Mouse (Mus musculus): ENCODE data around the gene Iqch. TPM values are rescaled to one million over a fixed set of nuclear protein-coding genes. Genes with fewer than 3 reads are reported as not detected.
"Not testable (repeated sequence)": the region's sequence is repeated elsewhere in the genome, so short reads cannot be mapped to it uniquely, and the experiment has no call there.

Gene Iqch
- polyA plus RNA-seq, 1 experiment from 2014 or later, result 0.21 TPM

DNA sequence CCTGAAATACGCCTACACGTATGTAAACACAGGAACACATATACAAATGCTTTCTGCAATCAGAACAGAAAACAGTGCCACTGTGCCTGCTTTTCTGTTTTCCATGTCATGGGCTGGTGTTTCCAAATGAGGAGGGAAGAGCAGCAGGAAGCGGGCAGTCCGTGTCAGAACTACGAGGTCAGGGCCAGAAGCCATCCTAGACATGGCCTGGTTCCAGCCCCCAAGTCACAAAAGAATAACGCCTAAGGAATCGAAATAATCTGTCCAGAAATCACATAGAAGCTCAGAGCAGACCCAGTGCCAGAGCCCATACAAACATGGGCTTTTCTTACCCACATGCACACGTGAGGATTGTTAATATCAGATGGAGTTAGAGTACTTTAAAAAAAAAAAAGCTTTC is 45.4 kb downstream of the Iqch start:
- H3K4me3 ChIP-seq (ENCODE audit: low read length), result no peak overlapping the region
- H3K9me3 ChIP-seq (ENCODE audit: control insufficient read depth, low read length), result no peaks in the 10 kb centered on the region
- peaks cover 4% of the 10 kb centered on the region for H3K4me1 ChIP-seq (replicated peaks; ENCODE audit: control insufficient read depth, insufficient read depth, low read length)
- ATAC-seq (ENCODE audit: low read depth), result no peak
- no peak overlapping the region for H3K9ac ChIP-seq (ENCODE audit: low read length)
- H3K27ac ChIP-seq (ENCODE audit: low read length), result no peak overlapping the region
- H3K27me3 ChIP-seq (ENCODE audit: control insufficient read depth, insufficient read depth, low read depth, low read length), result no peaks in the 10 kb centered on the region
- 59% methylated on average over 8 of the region's 8 CpGs for WGBS
- no peak overlapping the region for H3K4me2 ChIP-seq (ENCODE audit: low read depth, low read length)
- no peaks in the 10 kb centered on the region for H3K36me3 ChIP-seq (ENCODE audit: control insufficient read depth, insufficient read depth, low read length)

GRCm38 (mm10) chr9:63556316-63556715 is 46.0 kb downstream of the Iqch start:
- no peak for ATAC-seq (ENCODE audit: low read depth)
- H3K27me3 ChIP-seq (ENCODE audit: control insufficient read depth, insufficient read depth, low read depth, low read length), result no peaks in the 10 kb centered on the region
- 85% methylated on average over 1 of the region's 1 CpGs for WGBS

GRCm38 (mm10) chr9:63555460-63555990 is 46.8 kb downstream of the Iqch start:
- H3K9ac ChIP-seq (ENCODE audit: low read length), result no peak overlapping the region
- H3K4me2 ChIP-seq (ENCODE audit: low read depth, low read length), result no peak overlapping the region
- no peaks in the 10 kb centered on the region for H3K9me3 ChIP-seq (ENCODE audit: control insufficient read depth, low read length)
- H3K36me3 ChIP-seq (ENCODE audit: control insufficient read depth, insufficient read depth, low read length), result no peaks in the 10 kb centered on the region
- no peak for ATAC-seq (ENCODE audit: low read depth)
- H3K4me1 ChIP-seq (replicated peaks; ENCODE audit: control insufficient read depth, insufficient read depth, low read length), result 0 out of 2 replicates have a peak, but pooled peaks cover 3% of the 10 kb centered on the region
- no peak overlapping the region for H3K4me3 ChIP-seq (ENCODE audit: low read length)
- H3K27ac ChIP-seq (ENCODE audit: low read length), result no peak overlapping the region
- H3K27me3 ChIP-seq (ENCODE audit: control insufficient read depth, insufficient read depth, low read depth, low read length), result no peaks in the 10 kb centered on the region
- WGBS, result 46% methylated on average over 3 of the region's 3 CpGs

More at GRCm38 (mm10) chr9:63556316-63556715, 46.0 kb downstream of the Iqch start:
- Histone ChIP-seq H3K9me3 (ENCODE audit: control insufficient read depth, low read length) (no peaks in the 10 kb centered on the region), H3K4me1 (replicated peaks; ENCODE audit: control insufficient read depth, insufficient read depth, low read length) (0 out of 2 replicates have a peak, but pooled peaks cover 3% of the 10 kb centered on the region), H3K4me3 (ENCODE audit: low read length) (no peak overlapping the region), H3K27ac (ENCODE audit: low read length) (no peak overlapping the region), H3K36me3 (ENCODE audit: control insufficient read depth, insufficient read depth, low read length) (no peaks in the 10 kb centered on the region), H3K9ac (ENCODE audit: low read length) (no peak overlapping the region), H3K4me2 (ENCODE audit: low read depth, low read length) (no peak overlapping the region)

- Histone ChIP-seq H3K27ac (ENCODE audit: low read length) (no peak overlapping the region), H3K27me3 (ENCODE audit: control insufficient read depth, insufficient read depth, low read depth, low read length) (no peaks in the 10 kb centered on the region), H3K4me2 (ENCODE audit: low read depth, low read length) (no peak overlapping the region), H3K4me3 (ENCODE audit: low read length) (no peak overlapping the region), H3K36me3 (ENCODE audit: control insufficient read depth, insufficient read depth, low read length) (no peaks in the 10 kb centered on the region), H3K9me3 (ENCODE audit: control insufficient read depth, low read length) (no peaks in the 10 kb centered on the region), H3K9ac (ENCODE audit: low read length) (no peak overlapping the region), H3K4me1 (replicated peaks; ENCODE audit: control insufficient read depth, insufficient read depth, low read length) (0 out of 2 replicates have a peak, but pooled peaks cover 2% of the 10 kb centered on the region)
- 69% methylated on average over 3 of the region's 3 CpGs for WGBS
- no peak for ATAC-seq (ENCODE audit: low read depth)
Measured at GRCm38 (mm10) chr9:63553628-63554027, 48.7 kb downstream of the Iqch start.

- not testable (repeated sequence) for H3K27me3 ChIP-seq (ENCODE audit: control insufficient read depth, insufficient read depth, low read depth, low read length); H3K4me2 ChIP-seq (ENCODE audit: low read depth, low read length); H3K4me3 ChIP-seq (ENCODE audit: low read length); H3K4me1 ChIP-seq (replicated peaks; ENCODE audit: control insufficient read depth, insufficient read depth, low read length); ATAC-seq (ENCODE audit: low read depth); H3K9me3 ChIP-seq (ENCODE audit: control insufficient read depth, low read length); H3K9ac ChIP-seq (ENCODE audit: low read length); H3K27ac ChIP-seq (ENCODE audit: low read length); H3K36me3 ChIP-seq (ENCODE audit: control insufficient read depth, insufficient read depth, low read length)
- WGBS, result 82% methylated on average over 6 of the region's 6 CpGs
Measured at GRCm38 (mm10) chr9:63550701-63551100, 51.6 kb downstream of the Iqch start.

- Histone ChIP-seq H3K4me3 (ENCODE audit: low read length) (no peak overlapping the region), H3K27ac (ENCODE audit: low read length) (no peak overlapping the region), H3K27me3 (ENCODE audit: control insufficient read depth, insufficient read depth, low read depth, low read length) (no peaks in the 10 kb centered on the region), H3K9ac (ENCODE audit: low read length) (no peak overlapping the region), H3K4me1 (replicated peaks; ENCODE audit: control insufficient read depth, insufficient read depth, low read length) (no peaks in the 10 kb centered on the region), H3K9me3 (ENCODE audit: control insufficient read depth, low read length) (no peaks in the 10 kb centered on the region), H3K36me3 (ENCODE audit: control insufficient read depth, insufficient read depth, low read length) (no peaks in the 10 kb centered on the region), H3K4me2 (ENCODE audit: low read depth, low read length) (no peak overlapping the region)
- ATAC-seq (ENCODE audit: low read depth), result no peak
- WGBS, result 77% methylated on average over 5 of the region's 5 CpGs
Measured at GRCm38 (mm10) chr9:63548966-63549365, 53.3 kb downstream of the Iqch start.

GRCm38 (mm10) chr9:63541926-63542325 is 60.4 kb downstream of the Iqch start:
- Histone ChIP-seq H3K4me1 (replicated peaks; ENCODE audit: control insufficient read depth, insufficient read depth, low read length) (no peaks in the 10 kb centered on the region), H3K36me3 (ENCODE audit: control insufficient read depth, insufficient read depth, low read length) (no peaks in the 10 kb centered on the region), H3K4me3 (ENCODE audit: low read length) (no peak overlapping the region), H3K9me3 (ENCODE audit: control insufficient read depth, low read length) (no peaks in the 10 kb centered on the region; the same call in 1 of the 2 replicates), H3K9ac (ENCODE audit: low read length) (no peak overlapping the region), H3K27ac (ENCODE audit: low read length) (no peak overlapping the region), H3K4me2 (ENCODE audit: low read depth, low read length) (no peak overlapping the region), H3K27me3 (ENCODE audit: control insufficient read depth, insufficient read depth, low read depth, low read length) (no peaks in the 10 kb centered on the region)
- no peak for ATAC-seq (ENCODE audit: low read depth)
- 37% methylated on average over 7 of the region's 7 CpGs for WGBS

DNA sequence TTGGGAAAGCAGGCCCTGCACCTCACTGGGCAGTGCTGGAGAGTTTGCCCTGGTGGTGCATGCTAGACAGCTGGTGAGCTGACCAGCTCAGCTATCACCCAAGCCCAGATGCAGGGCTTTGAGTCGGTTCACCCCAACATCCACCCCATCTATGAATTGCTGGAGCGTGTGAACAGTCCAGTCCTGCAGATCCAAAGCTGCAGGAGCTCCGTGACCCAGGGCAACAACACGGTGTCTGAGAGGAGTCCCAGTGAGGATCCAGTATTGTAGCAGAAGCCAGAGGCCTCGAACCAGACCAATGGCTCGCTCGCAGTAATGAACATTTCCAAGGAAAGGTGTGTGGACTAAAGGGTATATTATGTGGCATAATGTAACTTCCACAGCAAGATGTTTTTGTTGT is 61.0 kb downstream of the Iqch start:
- WGBS, result 72% methylated on average over 7 of the region's 7 CpGs
- Histone ChIP-seq H3K9ac (ENCODE audit: low read length) (no peak overlapping the region), H3K9me3 (ENCODE audit: control insufficient read depth, low read length) (no peaks in the 10 kb centered on the region; the same call in 1 of the 2 replicates), H3K4me1 (replicated peaks; ENCODE audit: control insufficient read depth, insufficient read depth, low read length) (no peaks in the 10 kb centered on the region), H3K27me3 (ENCODE audit: control insufficient read depth, insufficient read depth, low read depth, low read length) (no peaks in the 10 kb centered on the region), H3K4me2 (ENCODE audit: low read depth, low read length) (no peak overlapping the region), H3K36me3 (ENCODE audit: control insufficient read depth, insufficient read depth, low read length) (no peaks in the 10 kb centered on the region), H3K27ac (ENCODE audit: low read length) (no peak overlapping the region), H3K4me3 (ENCODE audit: low read length) (no peak overlapping the region)
- ATAC-seq (ENCODE audit: low read depth), result no peak

DNA sequence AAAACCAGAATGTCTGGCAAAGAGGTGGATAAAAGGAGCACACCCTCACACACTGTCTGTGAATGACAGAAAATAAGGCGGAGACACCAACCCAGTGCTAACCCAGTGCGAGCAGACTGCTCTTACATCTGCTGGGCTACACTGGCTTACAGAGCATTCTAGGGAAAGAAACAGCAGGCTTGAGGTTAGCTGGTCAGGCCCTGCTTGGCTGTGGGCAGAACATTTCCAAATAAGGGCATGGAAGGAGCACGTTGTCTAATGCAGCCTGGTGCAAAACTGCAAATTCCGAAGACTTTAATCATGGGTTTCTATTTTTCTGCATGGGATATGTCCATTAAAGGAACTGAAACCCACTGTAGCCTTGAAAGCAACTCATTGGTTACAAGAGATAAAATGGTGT is 64.8 kb downstream of the Iqch start:
- no peak overlapping the region for H3K4me2 ChIP-seq (ENCODE audit: low read depth, low read length)
- H3K27me3 ChIP-seq (ENCODE audit: control insufficient read depth, insufficient read depth, low read depth, low read length), result no peaks in the 10 kb centered on the region
- H3K4me3 ChIP-seq (ENCODE audit: low read length), result no peak overlapping the region
- H3K4me1 ChIP-seq (replicated peaks; ENCODE audit: control insufficient read depth, insufficient read depth, low read length), result no peaks in the 10 kb centered on the region; the same call in 1 of the 2 replicates
- no peaks in the 10 kb centered on the region for H3K36me3 ChIP-seq (ENCODE audit: control insufficient read depth, insufficient read depth, low read length)
- no peak overlapping the region for H3K27ac ChIP-seq (ENCODE audit: low read length)
- WGBS, result 78% methylated on average over 4 of the region's 4 CpGs
- H3K9ac ChIP-seq (ENCODE audit: low read length), result no peak overlapping the region
- no peaks in the 10 kb centered on the region; the same call in 1 of the 2 replicates for H3K9me3 ChIP-seq (ENCODE audit: control insufficient read depth, low read length)
- no peak for ATAC-seq (ENCODE audit: low read depth)

GRCm38 (mm10) chr9:63535042-63535441 is 67.3 kb downstream of the Iqch start:
- H3K36me3 ChIP-seq (ENCODE audit: control insufficient read depth, insufficient read depth, low read length), result no peaks in the 10 kb centered on the region
- H3K4me3 ChIP-seq (ENCODE audit: low read length), result no peak overlapping the region
- WGBS, result 77% methylated on average over 6 of the region's 6 CpGs
- H3K4me2 ChIP-seq (ENCODE audit: low read depth, low read length), result no peak overlapping the region
- H3K4me1 ChIP-seq (replicated peaks; ENCODE audit: control insufficient read depth, insufficient read depth, low read length), result no peaks in the 10 kb centered on the region; the same call in 1 of the 2 replicates
- H3K9ac ChIP-seq (ENCODE audit: low read length), result no peak overlapping the region
- H3K27me3 ChIP-seq (ENCODE audit: control insufficient read depth, insufficient read depth, low read depth, low read length), result no peaks in the 10 kb centered on the region
- H3K27ac ChIP-seq (ENCODE audit: low read length), result no peak overlapping the region
- no peak for ATAC-seq (ENCODE audit: low read depth)
- no peaks in the 10 kb centered on the region; the same call in 1 of the 2 replicates for H3K9me3 ChIP-seq (ENCODE audit: control insufficient read depth, low read length)
